Comparison of ENCODE assay signal across 10 mouse cellular contexts in the genomic region with DNA sequence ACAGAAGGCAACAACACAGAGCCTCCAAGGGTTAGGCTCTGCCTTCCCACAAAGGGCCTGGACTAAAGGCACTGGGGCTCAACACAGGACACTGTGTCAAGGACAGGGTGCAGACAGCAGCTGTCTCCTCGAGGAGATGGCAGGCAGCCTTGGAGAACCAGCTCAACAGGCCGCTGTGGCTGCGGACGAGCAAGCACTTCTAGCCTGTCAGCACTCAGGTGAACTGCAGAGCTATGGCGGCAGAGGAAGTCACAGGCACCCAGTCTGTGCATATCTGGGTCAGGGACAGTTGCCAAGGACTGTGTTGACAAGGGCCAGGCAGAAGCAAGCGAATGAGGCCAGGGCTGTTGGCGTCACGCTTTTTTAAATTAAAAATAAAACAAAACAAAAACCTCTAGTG. TPM values are rescaled to one million over a fixed set of nuclear protein-coding genes. Genes with fewer than 3 reads are reported as not detected.
DNase-seq lines count a peak whose midpoint lies in the region; ATAC-seq and TF ChIP-seq lines count a peak whose summit lies in the region.
"Had no signal": no experiment of that assay in that cellular context is flagged by ENCODE, and none has a peak within 500 bp of the region (broad histone marks: within the 10 kb centered on the region; RNA-seq: fewer than 3 reads in every experiment).

No protein-coding gene starts in this region.

- DNase-seq in kidney, postnatal 36 days, result peak; percentile 37 to 44
- no peak for DNase-seq in kidney, postnatal 10 days
- DNase-seq in adrenal gland, postnatal 10 days, result peak; percentile 78
- peak; percentile 79 to 83 for DNase-seq in cerebellum, postnatal 36 days
- DNase-seq in heart, postnatal 36 days, result peak; percentile 45 to 48
- no peak for DNase-seq in left cerebral cortex, adult 2 months (ENCODE audit: extremely low spot score in 1 of 2, low spot score in 2 of 2)
- no peak for DNase-seq in spleen, postnatal 14 days (ENCODE audit: low spot score in 2 of 2)
- DNase-seq in stomach, postnatal 0 days (ENCODE audit: low spot score), result no peak
- DNase-seq: liver had no signal

- H3K4me1 ChIP-seq in stomach, postnatal 0 days (replicated peaks; ENCODE audit: control insufficient read depth, insufficient read depth), result no peaks in the 10 kb centered on the region

- no peak overlapping the region for H3K9ac ChIP-seq in stomach, postnatal 0 days (ENCODE audit: low read length)

- peaks cover 36% of the 10 kb centered on the region for H3K36me3 ChIP-seq in stomach, postnatal 0 days (ENCODE audit: control insufficient read depth, insufficient read depth, low read length)

- H3K27me3 ChIP-seq in stomach, postnatal 0 days (ENCODE audit: control insufficient read depth, insufficient read depth, low read length), result no peaks in the 10 kb centered on the region

- H3K4me3 ChIP-seq in left cerebral cortex, adult 2 months, result no peak overlapping the region
- H3K4me3 ChIP-seq in stomach, postnatal 0 days (ENCODE audit: low read depth, low read length), result no peak overlapping the region

- no peak for TF ChIP-seq EP300 in stomach, postnatal 0 days (optimal IDR thresholded peaks at IDR 0.05)

- H3K9me3 ChIP-seq in stomach, postnatal 0 days (ENCODE audit: control insufficient read depth, low read length), result no peaks in the 10 kb centered on the region

- H3K27ac ChIP-seq in left cerebral cortex, adult 2 months, result no peak overlapping the region
- H3K27ac ChIP-seq in stomach, postnatal 0 days (replicated peaks), result no peak overlapping the region

- 86% methylated on average over 8 of the region's 8 CpGs for WGBS in stomach, postnatal 0 days

- no peak for TF ChIP-seq CTCF in left cerebral cortex, adult 2 months (IDR thresholded peaks at IDR 0.05)
- TF ChIP-seq CTCF in stomach, postnatal 0 days (IDR thresholded peaks at IDR 0.05; ENCODE audit: low read depth), result no peak

- no peak for ATAC-seq in stomach, postnatal 0 days (ENCODE audit: low FRiP score, low TSS enrichment)

- H3K4me2 ChIP-seq in stomach, postnatal 0 days (replicated peaks; ENCODE audit: low read depth), result no peak overlapping the region
- H3K4me2 ChIP-seq: midbrain, embryonic 11.5 days had no signal

- intact Hi-C loops in heart, postnatal 36 days (cut with DNase I), result no loop called here
- intact Hi-C loops in left cerebral cortex, adult 2 months (cut with DNase I), result no loop called here

RNA-seq across cellular contexts. Expression of a gene that starts 16.4 kb away (rescaled TPM):
- total RNA-seq in adrenal gland, postnatal 10 days (2021), result 10 to 100 TPM; 27.9 to 30.1 TPM
- 10 to 100 TPM; 17.0 to 20.4 TPM for total RNA-seq in heart, postnatal 36 days (2021)
- 10 to 100 TPM; 32.4 to 41.9 TPM for total RNA-seq in left cerebral cortex, adult 2 months (2021)
- polyA plus RNA-seq in stomach, postnatal 0 days (2015; fragmentation: Nextera tagmentation; extraction: Ambion mirVana), result 11.9 and 13.6 TPM in 2 replicates

RNA-seq across cellular contexts. Expression of a gene that starts 17.2 kb away (rescaled TPM):
- total RNA-seq in adrenal gland, postnatal 10 days (2021), result 10 to 100 TPM; 24.6 to 29.5 TPM
- 10 to 100 TPM; 17.6 to 21.0 TPM for total RNA-seq in heart, postnatal 36 days (2021)
- total RNA-seq in left cerebral cortex, adult 2 months (2021), result 10 to 100 TPM; 79.2 to 83.9 TPM
- polyA plus RNA-seq in stomach, postnatal 0 days (2015; fragmentation: Nextera tagmentation; extraction: Ambion mirVana), result 20.5 and 22.4 TPM in 2 replicates

RNA-seq across cellular contexts. Expression of a gene that starts 28.5 kb away (rescaled TPM):
- 1 to 10 TPM; 1.9 to 2.5 TPM for total RNA-seq in adrenal gland, postnatal 10 days (2021)
- under 1 TPM in 1 of 2 experiments, not detected in 1; 0.89 TPM for total RNA-seq in heart, postnatal 36 days (2021)
- total RNA-seq in left cerebral cortex, adult 2 months (2021), result 1 to 10 TPM in 1 of 2 experiments, under 1 TPM in 1; 0.84 to 1.1 TPM
- polyA plus RNA-seq in stomach, postnatal 0 days (2015; fragmentation: Nextera tagmentation; extraction: Ambion mirVana), result 0.67 and 0.85 TPM in 2 replicates

RNA-seq across cellular contexts. Expression of a gene that starts 59.0 kb away (rescaled TPM):
- 100 to 1,000 TPM; 248 to 255 TPM for total RNA-seq in adrenal gland, postnatal 10 days (2021)
- 10 to 100 TPM; 76.0 to 76.3 TPM for total RNA-seq in heart, postnatal 36 days (2021)
- 100 to 1,000 TPM; 440 to 460 TPM for total RNA-seq in left cerebral cortex, adult 2 months (2021)
- 186 and 189 TPM in 2 replicates for polyA plus RNA-seq in stomach, postnatal 0 days (2015; fragmentation: Nextera tagmentation; extraction: Ambion mirVana)

Comparison
In these comparisons a context has a peak if more than half of its experiments do, and no peak if none do; other contexts are left out.
1. DNase-seq: peak in kidney, postnatal 36 days (2 of 2), adrenal gland, postnatal 10 days (single experiment), cerebellum, postnatal 36 days (2 of 2) and heart, postnatal 36 days (2 of 2); none in kidney, postnatal 10 days (single experiment), left cerebral cortex, adult 2 months (0 of 2), spleen, postnatal 14 days (0 of 2) and stomach, postnatal 0 days (single experiment).